Mouse (Mus musculus) telencephalon, adult 2 months (tissue): Measurements from ENCODE around the gene Cep104.

Experiments used
- DNase-seq: peaks from one replicate; pipeline ENCODE4 v3.0.0-alpha.2; 2011; ENCODE audit warnings: low read depth, low spot score

Cep104 gene

DNA sequence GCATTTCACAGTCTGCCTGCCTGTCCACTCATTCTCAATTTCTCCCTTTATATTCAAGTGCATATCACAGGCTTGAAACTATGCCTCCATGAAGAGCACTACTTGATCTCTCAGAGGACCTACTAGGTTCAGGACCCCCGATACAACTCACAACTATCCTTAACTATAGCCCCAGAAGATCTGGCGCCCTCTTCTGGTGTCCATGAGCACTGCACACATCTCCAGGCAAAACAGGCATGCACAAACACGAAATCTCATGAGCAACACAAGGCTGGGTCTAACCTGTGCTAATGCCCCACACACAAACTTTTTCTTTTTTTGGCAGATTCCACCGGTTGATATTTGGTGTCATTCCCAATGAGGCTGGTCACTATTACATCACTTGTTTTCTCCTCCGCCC lies 70.8 kb downstream of the Cep104 start:
- DNase-seq: no peak

DNA sequence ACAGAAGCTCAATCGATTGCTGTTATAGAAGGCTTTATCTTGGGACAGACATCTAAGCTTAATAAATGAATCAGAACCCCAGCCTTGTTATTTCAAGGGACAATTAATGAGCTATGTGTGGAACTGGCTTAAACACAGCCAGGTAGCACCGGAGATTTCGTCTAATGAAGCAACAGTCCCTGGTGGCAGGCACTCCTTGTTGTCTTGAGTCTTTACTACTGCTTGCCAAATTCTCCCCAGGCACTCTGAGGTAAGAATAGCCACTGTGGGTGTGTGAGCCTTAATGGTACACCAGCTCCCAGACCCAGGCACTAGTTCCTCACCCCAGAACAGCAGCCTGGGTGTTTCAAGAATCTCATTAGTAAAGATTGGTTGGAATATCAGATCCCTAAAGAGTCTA lies 76.4 kb downstream of the Cep104 start:
- peak; percentile 19 for DNase-seq

DNA sequence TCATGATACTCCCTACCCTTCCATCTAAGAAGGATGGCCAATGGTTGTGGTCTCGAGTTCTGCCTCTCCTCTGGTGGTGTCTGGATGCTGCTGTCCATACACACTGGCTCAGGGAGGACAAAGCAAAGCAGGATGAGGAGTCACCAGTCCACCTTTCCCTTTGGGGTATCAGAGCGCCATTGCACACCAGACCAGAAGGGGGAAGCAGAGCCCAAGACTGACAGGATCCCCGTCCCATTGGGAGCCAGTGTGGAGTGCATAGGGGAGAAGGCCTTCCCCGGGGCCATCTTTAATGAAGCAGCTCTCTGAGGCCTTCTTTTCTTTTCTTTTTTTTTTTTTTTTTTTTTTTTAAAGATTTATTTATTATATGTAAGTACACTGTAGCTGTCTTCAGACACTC lies 78.1 kb downstream of the Cep104 start:
- no peak for DNase-seq

DNA sequence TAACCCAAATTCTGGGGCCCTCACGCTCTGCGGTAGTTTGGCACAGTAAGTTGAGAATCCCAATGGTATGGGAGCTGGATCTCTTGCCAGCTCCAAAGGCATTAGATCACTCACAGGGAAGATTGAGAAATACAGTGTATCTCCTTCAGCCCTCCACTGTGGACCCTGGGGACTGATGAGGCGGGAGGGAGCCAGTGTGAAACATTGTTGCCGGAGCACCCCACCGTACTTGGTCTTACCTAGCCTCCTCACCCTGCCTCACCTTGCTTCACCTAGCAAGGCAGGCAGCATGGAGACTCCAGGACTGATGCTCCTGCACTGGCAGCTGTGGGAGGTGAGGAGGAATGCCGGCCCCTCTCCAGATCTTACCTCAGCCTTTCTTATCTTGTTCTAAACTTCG lies 80.5 kb downstream of the Cep104 start:
- no peak for DNase-seq

DNA sequence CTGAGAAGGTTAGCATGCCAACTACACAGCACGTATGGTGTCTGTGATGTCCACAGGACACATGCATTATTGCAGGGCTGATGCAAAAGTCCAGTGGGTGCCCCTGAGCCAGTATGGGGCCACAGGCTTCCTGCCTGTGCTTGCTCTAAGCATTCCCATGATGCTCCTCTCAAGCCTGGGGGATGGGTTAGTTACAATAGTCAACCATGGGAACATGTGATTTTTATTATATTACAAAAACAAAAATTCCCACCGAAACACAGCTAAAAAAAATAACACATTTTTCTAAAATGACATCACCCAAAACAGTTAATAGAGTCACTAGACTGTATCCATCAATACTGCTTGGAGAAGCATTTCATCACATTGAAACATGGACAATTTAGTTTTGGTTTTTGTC lies 81.1 kb downstream of the Cep104 start:
- DNase-seq: no peak

DNA sequence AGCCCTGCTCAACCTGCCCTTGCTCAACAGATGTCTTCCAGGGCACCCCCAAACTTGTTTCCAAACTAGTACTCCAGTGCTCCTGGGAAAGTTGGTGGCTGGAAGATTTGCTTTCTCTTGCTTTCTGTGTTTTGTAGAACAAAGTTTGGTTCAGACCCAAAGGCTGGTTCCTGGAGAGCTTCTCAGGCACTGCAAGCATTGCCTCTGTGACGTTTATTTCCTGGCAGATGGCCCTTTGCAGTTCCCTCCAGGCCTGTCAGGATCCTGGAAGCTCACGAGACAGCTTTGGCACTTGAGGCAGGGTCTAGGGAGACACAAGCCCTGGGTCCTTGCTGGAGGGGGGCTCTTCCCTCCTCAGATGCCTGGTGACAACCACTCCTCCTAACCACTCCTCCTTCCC lies 81.7 kb downstream of the Cep104 start:
- DNase-seq: no peak

DNA sequence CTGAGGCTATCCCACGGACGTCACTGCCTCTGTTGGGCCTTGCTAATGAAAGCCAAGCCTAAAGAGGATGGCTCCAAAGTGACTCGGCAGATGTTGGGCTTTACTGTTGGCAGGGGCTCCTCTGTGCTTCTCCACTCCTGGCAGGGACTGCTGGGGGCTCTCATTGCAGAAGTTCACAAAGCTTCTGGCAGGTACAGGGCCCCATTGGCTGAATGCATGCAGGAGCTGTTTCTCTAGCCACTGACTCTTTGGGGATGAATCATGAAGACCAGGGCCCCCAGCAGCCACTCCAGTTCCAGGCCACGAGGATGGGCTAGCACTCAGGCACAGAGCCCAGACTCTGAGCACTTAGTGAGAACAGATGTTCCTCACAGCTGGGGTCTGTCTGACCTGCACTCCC lies 82.7 kb downstream of the Cep104 start:
- DNase-seq: no peak
